In the genomic region with DNA sequence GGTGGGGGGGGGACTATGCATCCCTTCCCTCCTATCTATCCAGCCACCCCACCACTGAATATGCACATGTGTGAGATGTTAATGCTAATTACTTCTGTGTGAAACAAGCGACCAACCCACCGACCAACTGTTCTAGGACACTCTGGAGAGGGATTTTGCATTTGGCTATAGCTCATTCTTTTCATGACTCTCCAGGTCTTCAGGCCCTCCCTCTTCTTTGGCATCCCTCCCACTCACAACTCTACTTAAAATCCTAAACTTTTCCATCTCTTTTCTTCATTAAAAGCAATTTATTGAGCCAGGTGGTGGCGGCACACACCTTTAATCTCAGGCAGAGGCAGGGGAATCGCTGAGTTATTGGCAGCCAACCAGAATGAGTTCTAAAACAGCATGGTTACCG, we compare ENCODE assay signal across 14 mouse cellular contexts.
"Had no signal": no experiment of that assay in that cellular context is flagged by ENCODE, and none has a peak within 500 bp of the region (broad histone marks: within the 10 kb centered on the region; RNA-seq: fewer than 3 reads in every experiment).

No protein-coding gene starts in this region.

- H3K9ac ChIP-seq: liver, embryonic 13.5 days had no signal

- H3K27me3 ChIP-seq: liver, embryonic 13.5 days had no signal

- H3K4me2 ChIP-seq: liver, embryonic 13.5 days; midbrain, embryonic 11.5 days had no signal

- ATAC-seq: intestine, postnatal 0 days had no signal

- H3K9me3 ChIP-seq: liver, embryonic 13.5 days had no signal

- H3K27ac ChIP-seq: kidney, postnatal 0 days; liver, embryonic 13.5 days had no signal

- H3K4me3 ChIP-seq: layer of hippocampus, adult 2 months; liver, embryonic 13.5 days had no signal

- DNase-seq: kidney, adult 2 months; kidney, postnatal 25 days; liver, embryonic 13.5 days; lung, adult 2 months; lung, postnatal 14 days; lung, postnatal 4 days; midbrain, embryonic 14.5 days; right cerebral cortex, postnatal 14 days; spleen, adult 18-20 months; thymus, postnatal 36 days had no signal

- H3K36me3 ChIP-seq: liver, embryonic 13.5 days had no signal

- H3K4me1 ChIP-seq: liver, embryonic 13.5 days had no signal
